8 mouse cellular contexts compared by ENCODE assay signal in genomic region chr8:71537028-71537867, GRCm38 (mm10). TPM values are rescaled to one million over a fixed set of nuclear protein-coding genes. Genes with fewer than 3 reads are reported as not detected.
A peak's percentile ranks its signal among the peaks of the same experiment; 100 is the strongest.
DNase-seq lines count a peak whose midpoint lies in the region; ATAC-seq and TF ChIP-seq lines count a peak whose summit lies in the region.

TSS of gene Bst2 (minus strand) at chr8:71537456.

- H3K4me2 ChIP-seq in embryonic facial prominence, embryonic 14.5 days (ENCODE audit: low read depth, low read length), result peak within 1 kb of the TSS; percentile 67
- peak within 1 kb of the TSS; percentile 43 for H3K4me2 ChIP-seq in neural tube, embryonic 14.5 days (ENCODE audit: low read depth, low read length)

- H3K36me3 ChIP-seq in embryonic facial prominence, embryonic 14.5 days (ENCODE audit: control insufficient read depth, insufficient read depth, low read length), result no peaks in the 10 kb centered on the region
- H3K36me3 ChIP-seq in neural tube, embryonic 14.5 days (ENCODE audit: control insufficient read depth, insufficient read depth, low read length), result no peaks in the 10 kb centered on the region

- peak; percentile 44; the same call in 1 of the 2 replicates for TF ChIP-seq POLR2A in lung, adult 2 months (IDR thresholded peaks at IDR 0.05; ENCODE audit: borderline replicate concordance, extremely low read depth, low read depth, low read length)

- WGBS in embryonic facial prominence, embryonic 14.5 days, result 3% methylated on average over 35 of the region's 37 CpGs
- WGBS in lung, adult 2 months, result 2% methylated on average over 37 of the region's 37 CpGs
- WGBS in neural tube, embryonic 14.5 days, result 3% methylated on average over 37 of the region's 37 CpGs

- peak; percentile 78 for DNase-seq in 3134 (ENCODE audit: extremely low read depth, insufficient read length, low spot score)
- DNase-seq in WW6 (ENCODE audit: low read depth, low spot score), result peak; percentile 89
- peak; percentile 97 for DNase-seq in embryonic facial prominence, embryonic 14.5 days (ENCODE audit: low spot score)
- peak; percentile 95 for DNase-seq in heart, adult 9 months (ENCODE audit: low spot score in 2 of 2)
- peak; percentile 95 for DNase-seq in kidney, adult 9 months
- DNase-seq in lung, adult 2 months, result peak; percentile 88
- peak; percentile 86 for DNase-seq in testis, postnatal 14 days (ENCODE audit: low spot score)

- H3K4me3 ChIP-seq in embryonic facial prominence, embryonic 14.5 days (ENCODE audit: low read depth, low read length), result peak within 1 kb of the TSS; percentile 44
- peak within 1 kb of the TSS; percentile 79 for H3K4me3 ChIP-seq in lung, adult 2 months (replicated peaks; ENCODE audit: extremely low read depth, low read depth, low read length)
- H3K4me3 ChIP-seq in neural tube, embryonic 14.5 days (ENCODE audit: low read depth, low read length), result peak within 1 kb of the TSS; percentile 19; the same call in 1 of the 2 replicates

- no peaks in the 10 kb centered on the region for H3K9me3 ChIP-seq in embryonic facial prominence, embryonic 14.5 days (ENCODE audit: control insufficient read depth, low read length)
- H3K9me3 ChIP-seq in neural tube, embryonic 14.5 days (ENCODE audit: control insufficient read depth, low read length), result no peaks in the 10 kb centered on the region

- peak; percentile 89 for ATAC-seq in embryonic facial prominence, embryonic 14.5 days (ENCODE audit: low read depth)
- peak; percentile 25; the same call in 1 of the 2 replicates for ATAC-seq in neural tube, embryonic 14.5 days (ENCODE audit: low read depth)

- peak within 1 kb of the TSS; percentile 59 for H3K27ac ChIP-seq in embryonic facial prominence, embryonic 14.5 days (replicated peaks; ENCODE audit: low read depth, low read length)
- H3K27ac ChIP-seq in neural tube, embryonic 14.5 days (ENCODE audit: low read depth, low read length), result no peak within 1 kb of the TSS

- H3K4me1 ChIP-seq in embryonic facial prominence, embryonic 14.5 days (ENCODE audit: control insufficient read depth, insufficient read depth, low read length), result peaks cover 7% of the 10 kb centered on the region; the same call in 1 of the 2 replicates
- H3K4me1 ChIP-seq in lung, adult 2 months (ENCODE audit: control insufficient read depth, insufficient read depth, low read length), result peaks cover 7% of the 10 kb centered on the region
- H3K4me1 ChIP-seq in neural tube, embryonic 14.5 days (ENCODE audit: control insufficient read depth, insufficient read depth, low read length), result no peaks in the 10 kb centered on the region

- no peak for TF ChIP-seq CTCF in lung, adult 2 months (IDR thresholded peaks at IDR 0.05; ENCODE audit: insufficient read depth, low read length)

- peak within 1 kb of the TSS; percentile 54 for H3K9ac ChIP-seq in embryonic facial prominence, embryonic 14.5 days (ENCODE audit: low read depth, low read length)
- H3K9ac ChIP-seq in neural tube, embryonic 14.5 days (replicated peaks; ENCODE audit: low read depth, low read length), result no peak within 1 kb of the TSS

- no peaks in the 10 kb centered on the region for H3K27me3 ChIP-seq in embryonic facial prominence, embryonic 14.5 days (replicated peaks; ENCODE audit: control insufficient read depth, insufficient read depth, low read length)
- peaks cover 5% of the 10 kb centered on the region for H3K27me3 ChIP-seq in neural tube, embryonic 14.5 days (ENCODE audit: control insufficient read depth, insufficient read depth, low read length)

RNA-seq across cellular contexts. Expression of gene Bst2, which starts in this region (rescaled TPM):
- 16.0 and 16.2 TPM in 2 replicates for polyA plus RNA-seq in embryonic facial prominence, embryonic 14.5 days (2014; fragmentation: Nextera tagmentation; extraction: Ambion mirVana)
- 437 and 505 TPM in 2 replicates for polyA plus RNA-seq in lung, adult 2 months (2012; rRNA removed)
- polyA plus RNA-seq in neural tube, embryonic 14.5 days (2014; fragmentation: Nextera tagmentation; extraction: Ambion mirVana), result 0.27 and 6.0 TPM in 2 replicates

Comparison
In these comparisons a context has a peak if more than half of its experiments do, and no peak if none do; other contexts are left out.
1. RNA of gene Bst2 (polyA plus RNA-seq): 437 to 505 TPM in lung, adult 2 months; 16.0 to 16.2 TPM in embryonic facial prominence, embryonic 14.5 days and 0.27 to 6.0 TPM in neural tube, embryonic 14.5 days; every median in the first group is over 10 times any median in the second.
2. H3K4me3 ChIP-seq: peak in every context shown above with its lines; median percentile 79 in lung, adult 2 months; 44 in embryonic facial prominence, embryonic 14.5 days; 19 in neural tube, embryonic 14.5 days.
3. Peak in every context shown above with its lines, with median percentiles within 50 percentile points of each other: DNase-seq.